Mouse (Mus musculus): ENCODE measurements around the gene Hsf4.
"Not testable (repeated sequence)": the region's sequence is repeated elsewhere in the genome, so short reads cannot be mapped to it uniquely, and the experiment has no call there.

Gene Hsf4

DNA sequence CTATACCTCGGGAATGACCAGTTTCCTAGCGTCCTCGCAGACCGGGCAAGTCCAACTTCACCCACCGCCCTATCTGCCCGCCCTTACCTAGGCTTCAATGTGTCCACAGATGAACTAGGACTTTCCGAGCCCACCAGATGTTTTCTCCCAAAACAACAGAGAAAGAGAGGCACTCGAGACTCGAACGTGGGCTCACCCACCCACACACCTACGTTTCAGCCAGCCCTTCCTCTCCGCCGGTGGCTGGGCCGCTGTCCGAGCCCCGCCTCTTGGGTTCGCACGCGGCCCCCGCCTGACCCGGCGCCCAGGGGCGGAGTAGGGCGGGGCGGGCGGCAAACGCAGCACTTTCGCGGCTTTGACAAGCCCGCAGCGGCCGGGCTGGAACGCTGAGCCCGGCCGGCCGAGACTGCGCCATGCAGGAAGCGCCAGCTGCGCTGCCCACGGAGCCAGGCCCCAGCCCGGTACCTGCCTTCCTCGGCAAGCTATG is at the start of gene Hsf4:
Gene Hsf4, plus strand, starts transcription at position 341 of the 487 bp plus-strand sequence.
- in situ Hi-C loops (cut with MboI; ENCODE audit: low pct_unique_long_range_greater_than_20kb in 1 of 2, low sequenced_read_pairs in 2 of 2, unreplicated experiment in 1 of 2), result no loop called here

DNA sequence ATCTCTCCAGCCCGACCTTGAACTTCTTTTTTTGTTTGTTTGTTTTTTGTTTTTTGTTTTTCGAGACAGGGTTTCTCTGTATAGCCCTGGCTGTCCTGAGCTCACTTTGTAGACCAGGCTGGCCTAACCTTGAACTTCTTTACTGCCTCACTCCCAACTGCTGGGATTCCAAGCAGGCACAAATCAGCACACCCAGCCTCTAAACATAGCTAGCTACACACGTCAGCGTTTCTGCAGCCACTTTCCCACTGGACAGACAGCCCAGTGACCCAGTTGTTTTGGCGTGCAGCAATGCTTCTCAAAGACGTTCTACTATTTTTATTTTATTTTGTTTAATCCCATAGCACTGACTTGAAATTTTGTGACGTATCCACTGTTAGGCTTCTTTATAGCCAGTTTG is 45.8 kb upstream of the Hsf4 start:
- in situ Hi-C loops (cut with MboI; ENCODE audit: low pct_unique_long_range_greater_than_20kb in 1 of 2, low sequenced_read_pairs in 2 of 2, unreplicated experiment in 1 of 2), result no loop called here

DNA sequence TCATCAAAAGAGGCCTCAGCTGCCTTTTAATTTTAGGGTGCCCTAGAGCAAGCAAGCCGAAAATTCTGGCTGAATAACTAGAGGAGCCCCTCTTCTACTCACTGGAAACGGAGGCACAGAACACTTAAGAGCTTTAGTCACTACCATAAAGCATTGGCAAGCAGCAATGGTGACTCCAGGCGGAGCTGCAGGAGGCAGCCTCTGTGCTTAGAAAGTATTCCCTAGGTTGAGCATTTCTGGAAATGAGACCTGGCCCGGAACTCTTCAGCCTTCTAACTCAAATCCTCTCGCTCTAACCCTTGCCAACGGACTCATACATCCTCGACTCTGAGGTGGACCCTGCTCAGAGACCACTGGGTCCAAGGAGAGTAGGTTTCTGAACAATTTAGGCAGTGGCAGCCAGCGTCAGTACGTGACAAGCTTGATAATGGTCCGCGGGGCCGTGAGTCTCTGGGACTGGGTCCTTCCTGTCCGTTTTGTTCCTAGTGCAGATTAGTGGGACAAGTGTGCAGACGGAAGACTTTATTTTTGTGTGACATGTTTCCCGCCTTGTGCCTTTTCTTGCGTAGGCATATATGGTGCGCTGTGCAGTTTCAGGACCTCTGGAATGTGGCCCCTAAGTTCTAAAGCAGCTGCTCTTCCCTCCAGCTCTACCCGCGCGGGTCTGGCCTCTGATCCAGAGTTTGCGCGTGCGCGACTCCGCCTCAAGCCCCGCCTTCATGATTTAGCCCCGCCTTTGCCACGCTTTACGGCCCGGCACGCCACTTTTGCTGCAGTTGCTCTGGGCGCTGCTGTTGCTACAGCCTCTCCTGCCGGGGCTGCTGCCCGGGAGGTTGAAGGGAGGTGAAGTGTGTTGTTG is 45.0 kb upstream of the Hsf4 start, which contains the start of gene D230025D16Rik:
Gene D230025D16Rik, plus strand, starts transcription at position 733 of the 859 bp plus-strand sequence.
- in situ Hi-C loops (cut with MboI; ENCODE audit: low pct_unique_long_range_greater_than_20kb in 1 of 2, low sequenced_read_pairs in 2 of 2, unreplicated experiment in 1 of 2), result no loop called here

DNA sequence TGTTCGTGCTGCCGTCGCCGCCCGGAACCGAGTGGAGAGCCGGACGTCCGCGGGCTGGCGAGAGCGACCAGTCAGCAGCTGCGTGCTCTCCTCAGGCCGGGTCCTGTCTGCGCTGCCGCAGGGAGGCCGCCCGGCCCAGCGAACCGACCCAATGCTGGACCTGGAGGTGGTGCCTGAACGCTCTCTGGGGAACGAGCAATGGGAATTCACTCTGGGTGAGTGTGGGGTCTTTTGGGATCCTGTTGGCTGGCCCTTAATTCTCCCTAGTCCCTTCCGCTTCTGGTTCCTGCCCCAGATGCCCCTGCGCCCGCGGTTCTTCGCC is 44.4 kb upstream of the Hsf4 start:
- in situ Hi-C loops (cut with MboI; ENCODE audit: low pct_unique_long_range_greater_than_20kb in 1 of 2, low sequenced_read_pairs in 2 of 2, unreplicated experiment in 1 of 2), result no loop called here

DNA sequence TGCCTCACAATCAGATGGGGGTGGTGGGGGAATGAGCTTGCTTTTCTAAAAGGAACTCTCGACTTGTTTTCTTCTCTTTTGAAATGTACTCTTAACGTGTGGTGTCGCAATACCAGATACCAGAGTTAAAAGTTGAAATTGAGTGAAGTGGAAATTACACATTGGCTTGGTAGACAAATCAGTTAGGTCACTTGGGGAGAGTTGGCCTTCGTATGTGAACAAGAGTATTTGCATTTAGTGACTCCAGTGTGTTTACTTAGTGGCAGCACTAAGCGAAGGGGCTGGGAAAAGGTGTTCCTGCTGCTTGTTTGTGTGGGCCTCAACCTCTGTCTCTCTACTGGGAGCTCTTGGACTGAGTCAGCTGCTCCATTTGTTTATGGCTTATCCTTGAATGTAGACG is 43.7 kb upstream of the Hsf4 start:
- in situ Hi-C loops (cut with MboI; ENCODE audit: low pct_unique_long_range_greater_than_20kb in 1 of 2, low sequenced_read_pairs in 2 of 2, unreplicated experiment in 1 of 2), result no loop called here

DNA sequence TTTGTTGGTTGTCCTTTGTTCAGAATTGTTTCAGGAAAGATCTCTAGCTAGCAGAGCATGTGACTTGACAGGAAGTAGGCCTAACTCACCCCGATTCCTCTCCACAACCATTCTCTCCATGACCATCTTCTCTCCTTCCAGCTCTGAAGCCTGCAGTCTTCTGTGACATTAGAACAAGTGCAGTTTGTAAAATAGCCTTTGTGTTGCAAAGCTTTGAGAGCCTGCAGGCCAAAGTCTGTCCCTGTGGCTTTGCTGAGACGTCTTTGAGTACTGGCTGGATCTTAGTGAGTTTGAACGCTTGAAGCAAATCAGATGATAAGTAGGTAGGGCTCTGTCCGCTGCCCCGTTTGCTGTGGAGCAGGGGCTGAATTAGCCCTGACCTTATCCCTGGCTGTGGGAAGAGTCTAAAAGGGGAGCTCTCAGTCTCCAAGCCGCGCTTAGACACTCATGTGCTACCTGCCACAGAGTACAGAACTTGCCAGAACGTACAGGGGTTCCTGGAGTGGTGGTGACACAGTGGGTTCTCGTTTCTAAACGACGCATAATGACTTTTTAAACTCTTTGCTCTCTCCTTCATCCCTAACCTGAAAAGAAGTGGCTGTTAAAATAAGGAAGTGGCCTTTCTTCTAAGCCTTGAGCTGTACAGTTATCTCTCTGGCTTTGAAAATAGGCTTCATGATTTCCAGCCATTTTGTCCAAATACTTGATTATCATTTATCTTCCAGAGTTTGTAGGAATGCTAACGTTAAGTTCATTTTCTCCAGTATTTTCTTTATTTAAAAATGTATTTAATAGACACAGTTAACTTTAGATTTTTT is 37.9 kb upstream of the Hsf4 start:
- in situ Hi-C loops (cut with MboI; ENCODE audit: low pct_unique_long_range_greater_than_20kb in 1 of 2, low sequenced_read_pairs in 2 of 2, unreplicated experiment in 1 of 2), result no loop called here

DNA sequence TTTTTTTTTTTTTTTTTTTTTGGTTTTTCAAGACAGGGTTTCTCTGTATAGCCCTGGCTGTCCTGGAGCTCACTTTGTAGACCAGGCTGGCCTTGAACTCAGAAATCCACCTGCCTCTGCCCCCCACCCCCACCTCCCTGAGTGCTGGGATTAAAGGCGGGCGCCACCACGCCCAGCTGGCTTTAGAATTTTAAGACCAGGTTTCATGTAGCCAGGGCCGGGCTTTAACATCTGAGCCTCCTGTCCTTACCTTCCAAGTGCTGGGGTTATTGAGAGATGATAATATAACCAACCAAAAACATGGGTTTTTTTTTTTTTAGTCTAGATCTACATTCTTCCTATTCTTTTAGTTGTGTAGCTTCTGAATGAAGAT is 37.3 kb upstream of the Hsf4 start:
- in situ Hi-C loops (cut with MboI; ENCODE audit: low pct_unique_long_range_greater_than_20kb in 1 of 2, low sequenced_read_pairs in 2 of 2, unreplicated experiment in 1 of 2), result not testable (repeated sequence)

DNA sequence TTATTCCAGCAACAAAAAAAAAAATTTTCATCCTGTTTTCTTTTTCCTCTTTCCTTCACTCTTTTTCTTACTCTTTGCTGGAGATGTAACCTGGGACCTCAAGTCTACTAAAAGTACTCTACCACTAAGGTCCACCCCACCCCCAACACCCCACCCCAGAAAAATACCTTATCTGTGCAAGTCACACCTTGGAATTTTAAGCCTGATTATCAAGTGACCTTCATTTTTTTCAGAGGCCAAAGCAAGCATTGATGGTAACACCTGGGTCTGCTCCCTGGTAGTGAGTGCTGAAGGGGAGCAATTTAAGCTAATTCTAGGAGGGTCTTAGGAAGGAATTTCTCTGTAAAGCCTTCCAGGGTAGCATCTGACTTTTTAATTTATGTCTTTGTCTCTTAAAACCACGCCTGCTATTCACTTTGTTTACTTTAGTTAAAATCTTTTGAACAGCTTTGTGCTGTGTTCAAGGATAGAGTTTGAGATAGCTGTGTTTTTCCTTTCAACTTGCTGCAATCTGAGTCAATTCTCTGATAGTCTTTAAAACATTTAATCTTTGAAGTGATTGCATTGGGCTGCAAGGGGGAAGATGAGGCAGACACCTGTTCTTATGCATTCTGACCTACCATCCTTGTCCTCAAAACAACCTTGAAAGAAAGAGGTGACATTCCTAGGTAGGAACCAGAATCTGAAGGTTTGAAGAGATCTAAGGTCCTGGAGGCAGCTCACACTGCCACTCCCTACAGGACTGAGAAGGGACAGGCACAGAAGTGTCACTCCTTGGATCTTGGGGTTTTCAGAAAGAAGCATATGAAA is 36.3 kb upstream of the Hsf4 start:
- in situ Hi-C loops (cut with MboI; ENCODE audit: low pct_unique_long_range_greater_than_20kb in 1 of 2, low sequenced_read_pairs in 2 of 2, unreplicated experiment in 1 of 2), result no loop called here

DNA sequence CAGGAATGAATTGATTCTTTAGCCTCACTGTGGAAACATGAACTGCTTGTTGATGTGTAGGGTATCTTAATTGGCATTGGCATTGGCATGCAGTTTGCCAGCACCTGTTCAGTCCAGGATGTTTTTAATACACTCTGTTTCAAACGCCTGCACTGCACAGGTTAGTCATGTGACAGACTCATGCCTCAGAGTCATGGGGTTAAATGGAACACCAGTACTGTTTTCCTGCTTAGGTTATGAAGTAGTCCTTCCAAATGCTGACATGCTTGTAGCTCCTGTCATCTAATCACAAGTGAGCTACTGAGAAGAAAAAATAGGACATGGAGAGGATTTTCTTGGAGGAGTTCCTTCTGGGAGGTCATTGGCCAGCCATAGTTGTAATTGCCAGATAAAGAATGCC is 34.4 kb upstream of the Hsf4 start:
- in situ Hi-C loops (cut with MboI; ENCODE audit: low pct_unique_long_range_greater_than_20kb in 1 of 2, low sequenced_read_pairs in 2 of 2, unreplicated experiment in 1 of 2), result no loop called here

DNA sequence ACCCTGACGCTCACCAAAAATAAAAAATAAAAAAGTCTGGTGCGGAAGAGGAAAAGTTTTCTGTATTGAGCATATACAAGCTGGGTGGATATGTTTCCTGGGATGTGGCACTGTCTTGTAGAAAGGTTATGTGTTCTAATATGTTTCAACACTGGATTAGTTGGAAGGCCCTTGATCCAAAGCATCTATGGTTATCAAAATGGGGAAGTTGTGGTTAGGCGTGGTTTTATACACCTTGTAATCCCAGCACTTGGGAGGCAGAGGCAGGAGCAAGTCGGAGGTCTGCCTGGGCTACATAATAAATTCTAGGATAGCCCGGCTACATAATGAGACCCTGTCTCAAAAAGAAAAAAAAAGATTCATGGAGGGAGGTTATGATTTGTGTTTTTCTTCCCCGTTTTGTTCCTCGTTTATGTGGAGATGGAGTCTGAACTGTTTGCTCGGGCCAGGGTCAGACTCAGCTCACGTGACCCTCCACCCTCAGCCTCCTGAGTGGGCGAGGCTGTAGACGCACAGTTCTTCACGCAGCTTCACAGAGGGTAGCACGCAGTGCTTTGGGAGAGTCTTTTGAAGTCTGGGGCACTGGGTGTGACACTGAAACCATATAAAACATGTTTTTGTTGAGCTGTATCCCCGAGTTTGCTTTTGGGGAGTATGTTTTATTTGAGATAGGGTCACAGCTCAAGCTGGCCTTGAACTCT is 32.0 kb upstream of the Hsf4 start:
- in situ Hi-C loops (cut with MboI; ENCODE audit: low pct_unique_long_range_greater_than_20kb in 1 of 2, low sequenced_read_pairs in 2 of 2, unreplicated experiment in 1 of 2), result no loop called here

DNA sequence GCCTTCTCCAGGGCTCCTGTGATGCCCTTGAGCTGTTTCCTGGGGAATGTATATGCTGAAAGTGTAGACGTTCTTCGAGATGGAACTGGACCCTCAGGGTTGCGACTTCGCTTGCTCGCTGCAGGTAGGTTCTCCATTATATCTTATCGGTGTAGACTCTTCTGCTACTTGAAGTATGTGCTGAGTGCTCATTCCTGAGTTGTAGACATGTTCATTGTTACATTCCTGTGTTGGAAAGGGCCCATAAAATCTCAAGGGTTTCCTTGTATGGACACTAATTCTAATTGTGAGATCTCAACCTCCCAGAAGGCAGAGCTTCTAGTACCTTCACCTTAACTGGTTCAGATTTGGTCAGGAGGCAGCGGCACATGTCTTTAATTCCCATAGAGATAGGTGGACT is 28.6 kb upstream of the Hsf4 start:
- in situ Hi-C loops (cut with MboI; ENCODE audit: low pct_unique_long_range_greater_than_20kb in 1 of 2, low sequenced_read_pairs in 2 of 2, unreplicated experiment in 1 of 2), result no loop called here

DNA sequence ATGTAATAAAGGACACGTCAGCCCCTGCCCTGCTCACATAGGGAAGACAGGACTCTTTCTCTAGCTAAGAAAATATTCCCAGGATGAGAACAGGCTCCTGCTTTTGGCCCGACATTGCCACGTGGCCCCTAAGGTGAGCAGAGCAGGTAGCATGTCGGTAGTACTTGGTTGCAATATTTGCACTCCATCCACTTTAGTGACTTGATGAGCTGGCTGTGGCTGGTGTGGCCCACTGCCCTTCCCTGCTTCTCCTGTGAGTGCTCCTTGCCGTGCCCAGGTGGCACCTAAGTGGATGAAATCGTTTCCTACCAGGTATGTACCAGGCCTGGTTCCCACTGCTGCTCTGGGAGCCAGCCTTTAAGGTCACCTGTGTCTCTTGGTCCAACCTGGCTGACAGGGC is 17.6 kb upstream of the Hsf4 start:
- in situ Hi-C loops (cut with MboI; ENCODE audit: low pct_unique_long_range_greater_than_20kb in 1 of 2, low sequenced_read_pairs in 2 of 2, unreplicated experiment in 1 of 2), result no loop called here

DNA sequence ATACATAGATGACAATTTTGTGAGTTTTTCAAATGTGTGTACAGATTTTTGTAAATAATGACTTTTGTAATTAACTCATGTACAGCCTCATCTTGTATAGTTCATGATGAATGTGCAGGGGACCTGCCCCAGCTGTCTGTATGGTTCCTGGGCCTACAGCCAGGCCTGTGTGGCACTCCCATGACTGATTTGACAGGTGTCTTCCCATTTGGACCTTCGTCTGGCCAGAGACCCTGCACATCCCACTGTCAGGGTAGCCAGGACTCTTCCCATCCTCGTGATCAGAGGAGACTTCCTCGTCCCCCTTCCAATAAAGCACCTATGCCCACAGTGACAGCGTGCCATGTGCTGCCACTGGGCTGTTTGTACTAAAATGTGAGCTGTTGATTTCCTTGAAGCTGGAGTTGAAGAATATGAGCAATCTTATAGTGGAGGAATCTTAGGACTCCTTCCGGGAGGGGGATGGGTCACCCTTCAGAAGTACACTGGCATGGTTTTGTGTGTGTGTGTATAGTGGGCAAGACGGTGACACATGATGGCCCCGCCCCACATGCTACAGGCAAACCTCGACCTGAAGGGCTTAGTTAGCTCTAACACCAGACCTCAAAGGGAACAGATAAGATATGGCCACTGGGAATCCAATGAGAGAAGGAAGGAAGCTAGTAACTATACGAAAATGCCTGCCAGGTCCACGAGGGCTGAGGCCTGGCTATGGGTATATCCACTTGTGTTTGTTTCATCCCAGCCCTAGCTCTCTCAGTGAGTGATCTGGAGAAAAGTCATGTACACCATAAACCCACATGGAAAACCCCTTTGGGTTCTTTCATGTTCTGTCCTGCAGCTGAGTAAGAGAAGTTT is 16.7 kb upstream of the Hsf4 start:
- in situ Hi-C loops (cut with MboI; ENCODE audit: low pct_unique_long_range_greater_than_20kb in 1 of 2, low sequenced_read_pairs in 2 of 2, unreplicated experiment in 1 of 2), result no loop called here

DNA sequence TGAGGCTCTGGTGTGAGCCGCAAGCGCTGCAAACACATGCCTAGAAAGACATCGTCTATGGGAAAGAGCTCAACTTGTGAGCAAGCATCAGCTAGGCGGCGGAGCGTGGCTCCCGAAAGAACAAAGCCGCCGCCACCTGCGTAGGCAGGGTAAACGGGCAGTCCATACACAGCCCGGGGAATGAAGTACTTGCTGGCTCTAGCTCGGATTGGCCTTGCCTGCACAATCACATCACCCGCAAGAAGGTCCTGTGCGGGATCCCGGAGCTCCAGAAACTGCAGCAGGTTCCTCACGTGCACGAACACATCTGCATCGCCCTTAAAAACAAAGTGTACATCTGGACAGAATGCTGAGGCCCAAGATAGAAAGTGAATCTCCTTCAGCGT is 15.8 kb upstream of the Hsf4 start:
- in situ Hi-C loops (cut with MboI; ENCODE audit: low pct_unique_long_range_greater_than_20kb in 1 of 2, low sequenced_read_pairs in 2 of 2, unreplicated experiment in 1 of 2), result no loop called here

DNA sequence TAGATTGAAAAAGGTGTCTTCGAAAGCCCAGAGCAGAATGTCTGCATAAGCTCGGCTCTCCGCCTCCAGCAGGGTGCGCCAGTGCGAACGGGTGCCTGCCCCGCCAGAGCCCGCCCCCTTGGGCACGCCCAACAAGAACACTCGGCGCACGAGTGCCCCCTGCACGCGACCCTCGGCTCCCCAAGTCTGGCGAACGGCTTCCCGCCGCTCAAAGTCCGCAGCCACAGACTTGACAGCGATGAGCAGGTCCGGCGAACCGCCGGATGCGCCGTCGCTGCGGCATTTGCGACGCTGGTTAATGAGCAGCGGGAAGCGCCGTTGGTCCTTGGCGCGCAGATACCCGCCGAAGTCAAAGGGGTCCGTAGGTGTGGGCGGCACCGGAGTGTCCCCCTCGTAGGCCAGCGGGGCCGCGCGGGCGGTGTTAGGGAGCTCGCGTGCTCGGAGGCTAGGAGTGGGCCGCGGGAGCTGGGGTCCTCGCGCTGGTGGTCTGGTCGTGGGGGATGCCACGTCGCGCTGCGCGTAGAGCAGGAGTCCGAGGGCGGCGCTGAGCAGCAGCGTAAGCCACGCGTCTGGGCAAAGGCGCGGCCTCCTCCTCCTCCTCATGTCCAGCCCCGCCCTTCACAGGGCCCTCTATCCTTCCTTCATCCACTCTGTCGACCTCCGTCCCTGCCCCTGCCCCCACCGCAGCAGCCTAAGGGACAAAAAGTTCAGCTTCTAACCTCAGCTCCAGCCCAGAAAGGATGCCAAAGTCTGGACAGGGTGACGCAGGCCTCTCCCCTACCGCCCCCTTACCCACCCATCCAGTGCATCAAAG is 15.2 kb upstream of the Hsf4 start:
- in situ Hi-C loops (cut with MboI; ENCODE audit: low pct_unique_long_range_greater_than_20kb in 1 of 2, low sequenced_read_pairs in 2 of 2, unreplicated experiment in 1 of 2), result no loop called here

DNA sequence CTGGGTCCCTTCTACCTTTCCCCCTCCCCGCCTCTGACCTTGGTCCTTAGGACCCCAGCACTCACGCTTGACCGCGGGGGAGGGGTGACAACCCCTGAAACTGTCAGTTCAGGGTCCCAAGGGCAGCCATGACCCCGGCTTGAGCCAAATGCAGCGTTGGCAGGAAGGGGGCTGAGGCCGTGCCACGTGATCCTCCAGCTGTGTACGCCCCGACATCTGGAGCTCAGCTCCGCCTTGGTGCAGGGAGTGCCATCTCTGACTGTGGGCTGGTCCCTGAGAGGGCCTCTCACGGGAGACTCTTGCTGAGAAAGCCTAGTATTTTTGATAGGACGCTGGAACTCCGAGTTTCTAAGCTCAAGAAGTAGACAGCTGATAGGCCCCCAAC is 14.6 kb upstream of the Hsf4 start, which contains the start of gene B3gnt9:
Gene B3gnt9, minus strand, starts transcription at position 188 of the 385 bp plus-strand sequence.
- in situ Hi-C loops (cut with MboI; ENCODE audit: low pct_unique_long_range_greater_than_20kb in 1 of 2, low sequenced_read_pairs in 2 of 2, unreplicated experiment in 1 of 2), result no loop called here
